Mouse (Mus musculus): ENCODE results near the gene Sort1. TPM values are rescaled to one million over a fixed set of nuclear protein-coding genes. Genes with fewer than 3 reads are reported as not detected.

The Sort1 gene
- polyA plus RNA-seq, 1 experiment: 16.5 TPM

GRCm38 (mm10) chr3:108342185-108342584, 58.3 kb downstream of the Sort1 start:
- H3K27ac ChIP-seq (ENCODE audit: control insufficient read depth, insufficient read depth, low read length): no peak overlapping the region
- WGBS: 95% methylated on average over 7 of the region's 7 CpGs
- H3K36me3 ChIP-seq (ENCODE audit: control insufficient read depth, insufficient read depth, low read length): no peaks in the 10 kb centered on the region
- no peak for DNase-seq
- H3K27me3 ChIP-seq (ENCODE audit: control insufficient read depth, insufficient read depth, low read length): no peaks in the 10 kb centered on the region
- H3K4me1 ChIP-seq (replicated peaks; ENCODE audit: control insufficient read depth, insufficient read depth, low read length): no peaks in the 10 kb centered on the region
- H3K4me3 ChIP-seq (ENCODE audit: control insufficient read depth, insufficient read depth, low read length): no peak overlapping the region
- TF ChIP-seq POLR2A (IDR thresholded peaks at IDR 0.05; ENCODE audit: control insufficient read depth, extremely low read depth, insufficient read depth, low read length, poor library complexity) (no peak), CTCF (IDR thresholded peaks at IDR 0.05; ENCODE audit: borderline replicate concordance, control insufficient read depth, extremely low read depth, insufficient read depth, low read length, poor library complexity) (no peak)

- WGBS: 54% methylated on average over 7 of the region's 7 CpGs
- Histone ChIP-seq H3K4me1 (replicated peaks; ENCODE audit: control insufficient read depth, insufficient read depth, low read length) (no peaks in the 10 kb centered on the region), H3K36me3 (ENCODE audit: control insufficient read depth, insufficient read depth, low read length) (no peaks in the 10 kb centered on the region; the same call in 1 of the 2 replicates), H3K27ac (ENCODE audit: control insufficient read depth, insufficient read depth, low read length) (no peak overlapping the region), H3K27me3 (ENCODE audit: control insufficient read depth, insufficient read depth, low read length) (no peaks in the 10 kb centered on the region), H3K4me3 (ENCODE audit: control insufficient read depth, insufficient read depth, low read length) (no peak overlapping the region)
- TF ChIP-seq CTCF (IDR thresholded peaks at IDR 0.05; ENCODE audit: borderline replicate concordance, control insufficient read depth, extremely low read depth, insufficient read depth, low read length, poor library complexity) (no peak), POLR2A (IDR thresholded peaks at IDR 0.05; ENCODE audit: control insufficient read depth, extremely low read depth, insufficient read depth, low read length, poor library complexity) (no peak)
- DNase-seq: no peak
Measured at GRCm38 (mm10) chr3:108345855-108346254, 62.0 kb downstream of the Sort1 start.

GRCm38 (mm10) chr3:108348376-108348775, 64.5 kb downstream of the Sort1 start:
- TF ChIP-seq POLR2A (IDR thresholded peaks at IDR 0.05; ENCODE audit: control insufficient read depth, extremely low read depth, insufficient read depth, low read length, poor library complexity) (no peak), CTCF (IDR thresholded peaks at IDR 0.05; ENCODE audit: borderline replicate concordance, control insufficient read depth, extremely low read depth, insufficient read depth, low read length, poor library complexity) (no peak)
- Histone ChIP-seq H3K36me3 (ENCODE audit: control insufficient read depth, insufficient read depth, low read length) (no peaks in the 10 kb centered on the region; the same call in 1 of the 2 replicates), H3K4me1 (replicated peaks; ENCODE audit: control insufficient read depth, insufficient read depth, low read length) (no peaks in the 10 kb centered on the region), H3K4me3 (ENCODE audit: control insufficient read depth, insufficient read depth, low read length) (no peak overlapping the region), H3K27me3 (ENCODE audit: control insufficient read depth, insufficient read depth, low read length) (no peaks in the 10 kb centered on the region), H3K27ac (ENCODE audit: control insufficient read depth, insufficient read depth, low read length) (no peak overlapping the region)
- WGBS: 91% methylated on average over 9 of the region's 9 CpGs
- no peak for DNase-seq

- DNase-seq: no peak
- H3K27me3 ChIP-seq (ENCODE audit: control insufficient read depth, insufficient read depth, low read length): no peaks in the 10 kb centered on the region
- 91% methylated on average over 3 of the region's 3 CpGs for WGBS
- H3K4me3 ChIP-seq (ENCODE audit: control insufficient read depth, insufficient read depth, low read length): no peak overlapping the region
- no peak overlapping the region for H3K27ac ChIP-seq (ENCODE audit: control insufficient read depth, insufficient read depth, low read length)
- no peaks in the 10 kb centered on the region for H3K36me3 ChIP-seq (ENCODE audit: control insufficient read depth, insufficient read depth, low read length)
- no peaks in the 10 kb centered on the region for H3K4me1 ChIP-seq (replicated peaks; ENCODE audit: control insufficient read depth, insufficient read depth, low read length)
- TF ChIP-seq POLR2A (IDR thresholded peaks at IDR 0.05; ENCODE audit: control insufficient read depth, extremely low read depth, insufficient read depth, low read length, poor library complexity) (no peak), CTCF (IDR thresholded peaks at IDR 0.05; ENCODE audit: borderline replicate concordance, control insufficient read depth, extremely low read depth, insufficient read depth, low read length, poor library complexity) (no peak)
Measured at GRCm38 (mm10) chr3:108355245-108355644, 71.4 kb downstream of the Sort1 start.

GRCm38 (mm10) chr3:108357051-108357450, 73.2 kb downstream of the Sort1 start:
- no peak for TF ChIP-seq CTCF (IDR thresholded peaks at IDR 0.05; ENCODE audit: borderline replicate concordance, control insufficient read depth, extremely low read depth, insufficient read depth, low read length, poor library complexity)
- TF ChIP-seq POLR2A (IDR thresholded peaks at IDR 0.05; ENCODE audit: control insufficient read depth, extremely low read depth, insufficient read depth, low read length, poor library complexity): no peak
- Histone ChIP-seq H3K27ac (ENCODE audit: control insufficient read depth, insufficient read depth, low read length) (no peak overlapping the region), H3K36me3 (ENCODE audit: control insufficient read depth, insufficient read depth, low read length) (no peaks in the 10 kb centered on the region), H3K4me3 (ENCODE audit: control insufficient read depth, insufficient read depth, low read length) (no peak overlapping the region), H3K27me3 (ENCODE audit: control insufficient read depth, insufficient read depth, low read length) (no peaks in the 10 kb centered on the region), H3K4me1 (replicated peaks; ENCODE audit: control insufficient read depth, insufficient read depth, low read length) (no peaks in the 10 kb centered on the region)
- no peak for DNase-seq
- 96% methylated on average over 10 of the region's 10 CpGs for WGBS

- H3K36me3 ChIP-seq (ENCODE audit: control insufficient read depth, insufficient read depth, low read length): no peaks in the 10 kb centered on the region
- WGBS: 95% methylated on average over 6 of the region's 6 CpGs
- no peak overlapping the region for H3K27ac ChIP-seq (ENCODE audit: control insufficient read depth, insufficient read depth, low read length)
Measured at GRCm38 (mm10) chr3:108358445-108358844, 74.6 kb downstream of the Sort1 start.

GRCm38 (mm10) chr3:108360894-108361293, 77.0 kb downstream of the Sort1 start:
- 27% methylated on average over 7 of the region's 7 CpGs for WGBS
- no peak overlapping the region for H3K27ac ChIP-seq (ENCODE audit: control insufficient read depth, insufficient read depth, low read length)
- H3K36me3 ChIP-seq (ENCODE audit: control insufficient read depth, insufficient read depth, low read length): no peaks in the 10 kb centered on the region
- no peaks in the 10 kb centered on the region for H3K4me1 ChIP-seq (replicated peaks; ENCODE audit: control insufficient read depth, insufficient read depth, low read length)
- DNase-seq: peak; percentile 5
- TF ChIP-seq CTCF (IDR thresholded peaks at IDR 0.05; ENCODE audit: borderline replicate concordance, control insufficient read depth, extremely low read depth, insufficient read depth, low read length, poor library complexity) (no peak), POLR2A (IDR thresholded peaks at IDR 0.05; ENCODE audit: control insufficient read depth, extremely low read depth, insufficient read depth, low read length, poor library complexity) (no peak)
- no peaks in the 10 kb centered on the region for H3K27me3 ChIP-seq (ENCODE audit: control insufficient read depth, insufficient read depth, low read length)
- H3K4me3 ChIP-seq (ENCODE audit: control insufficient read depth, insufficient read depth, low read length): no peak overlapping the region

More at GRCm38 (mm10) chr3:108358445-108358844, 74.6 kb downstream of the Sort1 start:
- TF ChIP-seq POLR2A (IDR thresholded peaks at IDR 0.05; ENCODE audit: control insufficient read depth, extremely low read depth, insufficient read depth, low read length, poor library complexity) (no peak), CTCF (IDR thresholded peaks at IDR 0.05; ENCODE audit: borderline replicate concordance, control insufficient read depth, extremely low read depth, insufficient read depth, low read length, poor library complexity) (no peak)
- Histone ChIP-seq H3K4me3 (ENCODE audit: control insufficient read depth, insufficient read depth, low read length) (no peak overlapping the region), H3K4me1 (replicated peaks; ENCODE audit: control insufficient read depth, insufficient read depth, low read length) (no peaks in the 10 kb centered on the region), H3K27me3 (ENCODE audit: control insufficient read depth, insufficient read depth, low read length) (no peaks in the 10 kb centered on the region)
- no peak for DNase-seq

All from thymus, adult 2 months (tissue).